Mouse (Mus musculus) intestine, embryonic 15.5 days (tissue): Measurements from ENCODE around the gene Tpsg1. TPM values are rescaled to one million over a fixed set of nuclear protein-coding genes. Genes with fewer than 3 reads are reported as not detected.

Experiments used
- ATAC-seq: fragments of 200-750 bp; cut with Nextera tagmentation; 2 replicates; pipeline ENCODE4 v1.8.0; 2017; ENCODE audit warnings: moderate TSS enrichment, moderate library complexity
- H3K27ac ChIP-seq: fragments of 300-500 bp; sonication (generic); 2 replicates; pipeline ENCODE4 v1.5.1; 2015; ENCODE audit warnings: mild to moderate bottlenecking, inconsistent platforms
- H3K27me3 ChIP-seq: fragments of 300-500 bp; sonication (generic); replicated peaks from 2 replicates; pipeline ENCODE4 v1.6.1; 2015; ENCODE audit warnings: inconsistent platforms
- H3K36me3 ChIP-seq: fragments of 300-500 bp; sonication (generic); 2 replicates; pipeline ENCODE4 v1.6.1; 2015; ENCODE audit warnings: inconsistent platforms
- H3K4me1 ChIP-seq: fragments of 300-500 bp; sonication (generic); replicated peaks from 2 replicates; pipeline ENCODE4 v1.6.1; 2015; ENCODE audit warnings: inconsistent platforms
- H3K4me2 ChIP-seq: fragments of 300-500 bp; sonication (generic); replicated peaks from 2 replicates; pipeline ENCODE4 v1.6.1; 2015; ENCODE audit warnings: mild to moderate bottlenecking, inconsistent platforms
- H3K4me3 ChIP-seq: fragments of 300-500 bp; sonication (generic); replicated peaks from 2 replicates; pipeline ENCODE4 v1.5.1; 2015; ENCODE audit warnings: inconsistent platforms
- H3K9ac ChIP-seq: fragments of 300-500 bp; sonication (generic); 2 replicates; pipeline ENCODE4 v1.6.1; 2015; ENCODE audit warnings: inconsistent platforms
- H3K9me3 ChIP-seq: fragments of 300-500 bp; sonication (generic); 2 replicates; pipeline ENCODE4 v1.6.1; 2016; ENCODE audit warnings: inconsistent platforms
- WGBS: fragments of 180-500 bp; shearing (Covaris S2); methylation state at CpG from one replicate; pipeline ENCODE4 v1.1.7; 2015; 5-methylcytosine and 5-hydroxymethylcytosine counted together
- polyA plus RNA-seq: library from polyadenylated mRNA; unstranded; fragments of >200 nt; fragmentation: Nextera tagmentation; extraction: Ambion mirVana; gene quantifications from 2 replicates; pipeline ENCODE4 v1.2.1, GENCODE M21; 2015

Gene Tpsg1
- polyA plus RNA-seq, 1 experiment from 2014 or later = 14.3 TPM

GRCm38 (mm10) chr17:25409621-25410020 lies 40.5 kb downstream of the Tpsg1 start:
- H3K36me3 ChIP-seq = no peaks in the 10 kb centered on the region

DNA sequence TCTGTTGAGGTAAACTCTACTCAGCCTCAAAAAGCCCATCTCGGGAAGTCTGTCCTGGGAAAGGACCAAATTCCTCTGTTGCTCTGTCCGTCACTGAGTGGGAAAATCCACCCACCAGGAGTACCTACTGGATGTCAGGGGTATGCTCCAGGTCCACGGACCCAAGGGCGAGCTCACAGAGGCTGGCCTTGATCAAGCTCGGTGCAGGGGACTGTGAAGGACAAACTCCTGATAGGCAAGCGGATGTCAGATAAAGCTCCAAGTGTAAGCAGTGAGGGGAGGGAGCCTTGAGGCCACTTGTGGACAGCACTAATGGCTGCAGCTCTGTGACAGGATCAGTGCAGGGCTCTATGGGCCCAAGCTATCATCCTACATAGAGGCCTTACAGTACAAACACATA lies 41.1 kb downstream of the Tpsg1 start:
- WGBS = 68% methylated on average over 6 of the region's 6 CpGs
- Histone ChIP-seq H3K9me3 (no peaks in the 10 kb centered on the region), H3K36me3 (no peaks in the 10 kb centered on the region), H3K4me1 (peaks cover 52% of the 10 kb centered on the region), H3K9ac (no peak overlapping the region), H3K27me3 (no peaks in the 10 kb centered on the region), H3K4me2 (no peak overlapping the region), H3K4me3 (no peak overlapping the region), H3K27ac (no peak overlapping the region)
- no peak for ATAC-seq

More at GRCm38 (mm10) chr17:25409621-25410020, 40.5 kb downstream of the Tpsg1 start:
- 73% methylated on average over 7 of the region's 7 CpGs for WGBS
- Histone ChIP-seq H3K4me1 (peaks cover 52% of the 10 kb centered on the region), H3K27ac (no peak overlapping the region), H3K9me3 (no peaks in the 10 kb centered on the region), H3K9ac (no peak overlapping the region), H3K4me2 (no peak overlapping the region), H3K27me3 (no peaks in the 10 kb centered on the region), H3K4me3 (no peak overlapping the region)
- no peak for ATAC-seq

GRCm38 (mm10) chr17:25410786-25411185 lies 41.7 kb downstream of the Tpsg1 start:
- no peak overlapping the region for H3K4me3 ChIP-seq
- no peak overlapping the region for H3K27ac ChIP-seq
- no peak overlapping the region for H3K9ac ChIP-seq
- no peak for ATAC-seq
- H3K36me3 ChIP-seq = no peaks in the 10 kb centered on the region
- H3K4me1 ChIP-seq = peaks cover 53% of the 10 kb centered on the region
- H3K27me3 ChIP-seq = no peaks in the 10 kb centered on the region
- no peak overlapping the region for H3K4me2 ChIP-seq
- 39% methylated on average over 7 of the region's 7 CpGs for WGBS
- no peaks in the 10 kb centered on the region for H3K9me3 ChIP-seq

DNA sequence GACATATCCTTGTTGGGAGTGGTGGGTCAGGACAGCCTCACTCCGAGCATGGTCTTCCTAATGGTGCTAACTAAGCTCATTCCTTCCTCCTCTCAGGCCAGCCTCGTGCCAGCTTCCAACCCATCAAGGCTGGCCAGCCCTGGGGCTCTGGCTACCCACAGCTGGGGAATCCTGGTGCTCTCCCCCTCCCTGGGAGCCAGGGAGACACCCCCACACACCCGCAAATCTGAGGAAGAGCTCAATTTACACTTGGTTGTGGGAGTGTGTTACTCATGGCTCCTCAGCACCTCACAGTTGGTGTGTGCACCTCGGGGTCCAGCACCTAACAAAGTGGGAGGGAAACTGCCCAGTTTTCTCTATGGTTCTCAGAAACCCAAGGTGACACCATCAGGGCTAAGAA lies 42.2 kb downstream of the Tpsg1 start:
- Histone ChIP-seq H3K9me3 (no peaks in the 10 kb centered on the region), H3K36me3 (no peaks in the 10 kb centered on the region), H3K27ac (no peak overlapping the region), H3K4me3 (no peak overlapping the region), H3K4me2 (no peak overlapping the region), H3K27me3 (no peaks in the 10 kb centered on the region), H3K9ac (no peak overlapping the region), H3K4me1 (peaks cover 53% of the 10 kb centered on the region)
- no peak for ATAC-seq
- 46% methylated on average over 4 of the region's 4 CpGs for WGBS

DNA sequence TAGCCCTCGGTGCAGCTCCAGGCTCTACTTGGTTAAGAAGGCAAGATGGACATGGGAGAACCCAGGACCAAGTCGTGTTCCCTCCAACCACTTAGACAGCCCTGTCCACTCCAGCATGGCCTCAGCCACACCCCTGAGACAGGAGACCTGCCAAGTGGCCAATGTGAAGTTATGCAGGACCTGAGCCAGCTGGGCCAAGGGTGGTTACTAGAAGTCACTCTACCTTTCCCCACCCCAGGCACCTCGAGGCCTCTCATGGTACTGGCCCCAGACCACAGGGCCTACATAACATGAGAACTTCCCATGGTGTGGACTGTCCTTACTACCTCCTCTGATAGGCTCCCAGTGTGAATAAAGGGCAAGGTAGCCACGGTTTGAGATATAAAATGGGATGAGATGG lies 45.1 kb downstream of the Tpsg1 start:
- no peak overlapping the region for H3K27ac ChIP-seq
- ATAC-seq = no peak
- H3K4me1 ChIP-seq = peaks cover 44% of the 10 kb centered on the region
- no peak overlapping the region for H3K9ac ChIP-seq
- H3K4me2 ChIP-seq = no peak overlapping the region
- no peaks in the 10 kb centered on the region for H3K9me3 ChIP-seq
- H3K27me3 ChIP-seq = no peaks in the 10 kb centered on the region
- no peak overlapping the region for H3K4me3 ChIP-seq
- no peaks in the 10 kb centered on the region for H3K36me3 ChIP-seq
- 71% methylated on average over 4 of the region's 4 CpGs for WGBS

- peaks cover 43% of the 10 kb centered on the region for H3K4me1 ChIP-seq
These were observed 45.8 kb downstream of the Tpsg1 start for GRCm38 (mm10) chr17:25414917-25415316.

DNA sequence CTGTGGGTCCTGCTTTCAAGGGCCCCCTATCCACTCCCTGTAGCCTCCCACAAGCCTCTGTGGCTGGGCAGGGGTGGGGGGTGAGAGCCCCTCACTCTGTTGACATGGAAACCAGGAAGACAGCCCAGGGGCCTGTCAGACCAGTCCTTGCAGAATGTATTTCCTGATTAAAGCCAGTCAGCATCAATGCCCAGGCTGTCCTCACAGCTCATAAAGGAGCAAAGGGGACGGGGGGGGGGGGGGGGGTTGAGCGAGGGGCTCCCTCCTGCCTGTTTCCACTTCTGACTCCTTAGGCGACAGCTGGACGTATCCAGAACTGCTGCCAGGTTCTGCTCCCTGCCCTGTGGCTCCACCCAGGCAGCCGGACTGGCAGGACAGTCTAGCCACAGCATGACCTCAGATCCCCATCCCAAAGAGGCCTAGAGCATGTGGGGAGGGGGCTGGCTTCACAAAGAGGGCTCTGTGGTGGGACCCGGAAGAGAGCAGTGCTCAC lies 46.4 kb downstream of the Tpsg1 start:
- peak; percentile 62 for ATAC-seq
- Histone ChIP-seq H3K27me3 (no peaks in the 10 kb centered on the region), H3K36me3 (no peaks in the 10 kb centered on the region), H3K27ac (peak overlapping the region; percentile 36), H3K4me3 (no peak overlapping the region), H3K4me1 (peaks cover 38% of the 10 kb centered on the region), H3K9ac (no peak overlapping the region), H3K4me2 (peak overlapping the region; percentile 24), H3K9me3 (no peaks in the 10 kb centered on the region)
- whole genome bisulfite sequencing = 10% methylated on average over 6 of the region's 6 CpGs

More at GRCm38 (mm10) chr17:25414917-25415316, 45.8 kb downstream of the Tpsg1 start:
- Histone ChIP-seq H3K4me3 (no peak overlapping the region), H3K9me3 (no peaks in the 10 kb centered on the region), H3K4me2 (no peak overlapping the region), H3K9ac (no peak overlapping the region), H3K27me3 (no peaks in the 10 kb centered on the region), H3K36me3 (no peaks in the 10 kb centered on the region), H3K27ac (peak overlapping the region; percentile 36; the same call in 1 of the 2 replicates)
- no peak; the same call in 1 of the 2 replicates for ATAC-seq
- 33% methylated on average over 3 of the region's 3 CpGs for WGBS

- 19% methylated on average over 3 of the region's 3 CpGs for WGBS
- Histone ChIP-seq H3K4me1 (peaks cover 35% of the 10 kb centered on the region), H3K4me3 (no peak overlapping the region; the same call in 1 of the 2 replicates), H3K9me3 (no peaks in the 10 kb centered on the region), H3K4me2 (peak overlapping the region; percentile 24), H3K27ac (0 out of 2 replicates have a peak overlapping the region, but pooled peaks have one; percentile 36), H3K27me3 (no peaks in the 10 kb centered on the region), H3K9ac (no peak overlapping the region), H3K36me3 (no peaks in the 10 kb centered on the region)
- peak; percentile 54 for ATAC-seq
These were observed 47.1 kb downstream of the Tpsg1 start for GRCm38 (mm10) chr17:25416219-25416618.

DNA sequence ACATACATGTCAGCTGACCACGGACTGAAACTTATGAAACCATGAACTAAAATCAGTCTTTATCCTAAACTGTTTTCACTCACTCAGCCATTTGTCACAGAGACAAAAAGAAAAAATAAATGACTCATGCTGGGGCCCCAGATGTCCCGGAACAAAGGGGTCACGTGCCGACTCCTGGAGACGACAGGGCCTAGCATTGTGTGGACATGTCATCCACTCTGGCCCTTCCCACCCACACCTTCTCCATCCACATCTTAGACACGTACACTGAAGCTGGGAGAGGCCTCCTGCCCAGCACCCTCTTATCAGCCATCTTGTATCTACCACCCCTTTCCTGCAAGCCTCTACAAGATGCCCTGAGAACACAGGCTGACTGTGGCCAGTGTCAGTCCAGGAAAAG lies 48.9 kb downstream of the Tpsg1 start:
- Histone ChIP-seq H3K4me1 (peaks cover 32% of the 10 kb centered on the region), H3K27ac (no peak overlapping the region), H3K36me3 (peaks cover 2% of the 10 kb centered on the region; the same call in 1 of the 2 replicates), H3K4me3 (no peak overlapping the region), H3K9me3 (no peaks in the 10 kb centered on the region), H3K27me3 (no peaks in the 10 kb centered on the region), H3K9ac (no peak overlapping the region), H3K4me2 (no peak overlapping the region)
- no peak for ATAC-seq
- 83% methylated on average over 6 of the region's 6 CpGs for WGBS

GRCm38 (mm10) chr17:25418926-25419325 lies 49.9 kb downstream of the Tpsg1 start:
- peaks cover 31% of the 10 kb centered on the region for H3K4me1 ChIP-seq
- ATAC-seq = no peak

GRCm38 (mm10) chr17:25420998-25421397 lies 51.9 kb downstream of the Tpsg1 start:
- no peak overlapping the region for H3K4me3 ChIP-seq
- H3K36me3 ChIP-seq = peaks cover 2% of the 10 kb centered on the region; the same call in 1 of the 2 replicates
- H3K27ac ChIP-seq = no peak overlapping the region
- H3K4me1 ChIP-seq = peaks cover 14% of the 10 kb centered on the region
- no peak overlapping the region for H3K9ac ChIP-seq
- WGBS = 85% methylated on average over 3 of the region's 3 CpGs
- no peak overlapping the region for H3K4me2 ChIP-seq
- H3K9me3 ChIP-seq = no peaks in the 10 kb centered on the region
- H3K27me3 ChIP-seq = no peaks in the 10 kb centered on the region
- no peak for ATAC-seq

More at GRCm38 (mm10) chr17:25418926-25419325, 49.9 kb downstream of the Tpsg1 start:
- Histone ChIP-seq H3K4me2 (no peak overlapping the region), H3K27me3 (no peaks in the 10 kb centered on the region), H3K4me3 (no peak overlapping the region), H3K27ac (no peak overlapping the region), H3K9me3 (no peaks in the 10 kb centered on the region), H3K36me3 (peaks cover 2% of the 10 kb centered on the region; the same call in 1 of the 2 replicates), H3K9ac (no peak overlapping the region)
- WGBS = 32% methylated on average over 9 of the region's 9 CpGs
